Mouse (Mus musculus): ENCODE measurements around the gene Tspan5.

DNA sequence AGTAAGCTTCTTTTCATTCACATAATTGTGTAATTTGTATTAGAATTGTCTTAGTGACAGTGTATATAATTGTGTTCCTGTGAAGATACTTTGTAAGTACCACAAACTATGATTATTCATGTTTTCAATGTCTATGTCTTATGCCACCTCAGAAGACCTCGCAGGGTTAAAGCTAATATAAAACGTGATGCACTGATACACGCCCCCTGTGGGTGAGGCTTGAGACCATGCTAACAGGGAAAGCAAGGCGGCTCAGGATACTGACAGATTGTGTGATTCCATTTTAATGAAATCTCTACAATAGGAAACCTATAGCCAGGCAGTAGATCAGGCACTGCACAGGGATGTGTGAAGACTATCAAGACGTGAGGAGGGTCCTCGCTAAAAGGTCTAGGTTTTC lies 28.9 kb upstream of the Tspan5 start:
- TF ChIP-seq POLR2A (IDR thresholded peaks at IDR 0.05; ENCODE audit: borderline replicate concordance, extremely low read depth, low read depth, low read length): no peak
- TF ChIP-seq CTCF (IDR thresholded peaks at IDR 0.05; ENCODE audit: insufficient read depth, low read length): no peak

Measured in lung, adult 2 months (tissue).